Mouse (Mus musculus) 3134 (cell line): ENCODE results near the gene Armc2.
A peak's percentile ranks its signal among the peaks of the same experiment; 100 is the strongest.

Experiments used
- DNase-seq: peaks from one replicate; pipeline ENCODE4 v3.0.0-alpha.2; 2011; ENCODE audit warnings: low spot score; ENCODE audit not compliant: insufficient read length; ENCODE audit errors: extremely low read depth

Gene Armc2

GRCm38 (mm10) chr10:42024406-42024805 is 6.2 kb upstream of the Armc2 start:
- DNase-seq = no peak

- no peak for DNase-seq
Measured at GRCm38 (mm10) chr10:42021536-42021935, 3.3 kb upstream of the Armc2 start.

GRCm38 (mm10) chr10:42014086-42014485 is 4.2 kb downstream of the Armc2 start:
- DNase-seq = no peak

DNA sequence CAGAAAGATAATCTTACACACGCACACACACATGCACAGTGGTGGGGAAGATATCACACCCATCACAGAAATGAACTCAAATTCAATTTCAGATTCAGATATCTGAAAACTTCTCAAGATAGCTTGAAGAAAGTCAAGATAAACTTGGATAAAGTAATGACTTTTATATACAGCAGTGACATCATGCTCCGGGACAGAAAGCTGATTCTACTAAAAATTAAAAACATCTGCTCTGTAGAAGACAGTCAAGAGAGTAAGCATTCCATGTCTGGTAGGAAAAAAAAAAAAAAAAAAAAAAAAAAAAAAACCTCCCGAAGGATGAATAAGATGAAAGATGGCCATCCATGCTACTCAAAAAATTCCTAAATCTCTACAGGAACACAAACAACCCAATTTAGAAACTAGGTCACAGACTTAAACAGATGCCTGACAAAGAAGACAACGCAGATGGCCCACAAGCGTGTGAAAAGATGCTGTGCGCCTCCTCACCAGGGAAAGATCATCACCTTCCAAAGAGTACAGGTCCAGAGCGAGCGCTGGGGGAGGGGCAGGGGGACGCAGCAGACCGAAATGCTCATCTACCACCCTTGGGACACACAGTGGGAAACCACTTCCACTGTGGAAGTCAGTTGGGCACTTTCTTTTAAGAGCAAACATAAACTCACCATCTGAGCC is 7.3 kb downstream of the Armc2 start:
- DNase-seq = no peak

DNA sequence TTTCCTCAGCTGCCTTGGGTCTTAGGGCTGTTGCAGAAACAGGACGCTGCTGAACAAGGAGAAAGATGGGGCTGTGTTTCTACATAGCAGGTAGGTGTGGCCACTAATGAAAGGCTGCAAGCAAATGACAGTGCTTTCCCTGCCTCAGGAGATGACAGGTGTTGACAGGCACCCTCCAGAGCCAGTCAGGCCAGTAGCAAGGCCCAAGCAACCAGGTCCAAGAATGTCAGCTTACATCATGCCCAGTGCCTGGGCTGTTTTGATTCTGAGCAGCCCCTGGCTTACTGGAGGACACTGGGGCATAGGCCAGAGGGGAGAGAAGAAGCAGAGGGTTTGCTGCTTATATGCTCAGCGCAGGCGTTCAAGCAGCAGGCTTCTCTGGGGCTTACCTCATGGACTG is 13.0 kb downstream of the Armc2 start:
- no peak for DNase-seq

DNA sequence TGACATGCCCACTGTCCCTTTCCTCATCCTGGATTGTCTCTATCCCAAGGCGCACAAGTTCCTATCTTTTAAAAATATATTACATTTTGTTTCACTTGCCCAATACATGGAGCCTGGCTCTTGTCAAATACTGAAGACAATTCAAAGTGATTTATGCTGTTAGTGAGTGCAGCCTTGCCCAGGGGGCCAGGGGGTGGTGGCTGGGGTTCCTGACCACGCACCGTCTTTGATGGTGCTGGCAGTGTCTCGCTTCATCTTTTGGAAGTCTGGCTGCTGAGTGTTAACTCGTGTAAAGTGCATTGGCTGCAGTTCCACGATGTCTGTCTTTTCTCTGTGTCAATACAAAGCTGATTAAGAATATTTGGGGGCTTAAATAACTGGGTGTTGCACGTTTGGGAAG is 13.6 kb downstream of the Armc2 start:
- no peak for DNase-seq

- no peak for DNase-seq
Measured at GRCm38 (mm10) chr10:42004056-42004455, 14.2 kb downstream of the Armc2 start.

- DNase-seq = no peak
Measured at GRCm38 (mm10) chr10:42003576-42003975, 14.7 kb downstream of the Armc2 start.

- DNase-seq = no peak
Measured at GRCm38 (mm10) chr10:42002436-42002835, 15.8 kb downstream of the Armc2 start.

DNA sequence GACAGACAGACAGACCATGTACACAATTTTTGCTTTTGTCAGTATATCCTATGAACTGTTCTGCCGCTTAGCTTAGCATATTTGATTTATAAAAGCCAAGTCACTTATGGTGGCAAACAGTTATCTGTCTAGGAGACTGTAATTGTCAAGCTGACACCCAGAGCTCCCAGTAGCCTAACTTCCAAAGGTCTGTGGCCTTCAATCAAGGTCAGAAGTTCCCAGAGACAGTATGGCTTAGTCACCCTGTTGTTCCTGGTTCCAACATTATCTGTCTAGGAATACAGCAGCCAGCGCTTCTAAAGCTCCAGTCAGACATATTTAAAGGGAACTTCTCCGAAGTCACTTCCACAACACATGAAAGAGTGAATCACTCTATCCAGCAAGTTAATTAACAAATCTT is 17.0 kb downstream of the Armc2 start:
- no peak for DNase-seq

GRCm38 (mm10) chr10:41997691-41998178 is 20.5 kb downstream of the Armc2 start:
- DNase-seq = peak; percentile 46

DNA sequence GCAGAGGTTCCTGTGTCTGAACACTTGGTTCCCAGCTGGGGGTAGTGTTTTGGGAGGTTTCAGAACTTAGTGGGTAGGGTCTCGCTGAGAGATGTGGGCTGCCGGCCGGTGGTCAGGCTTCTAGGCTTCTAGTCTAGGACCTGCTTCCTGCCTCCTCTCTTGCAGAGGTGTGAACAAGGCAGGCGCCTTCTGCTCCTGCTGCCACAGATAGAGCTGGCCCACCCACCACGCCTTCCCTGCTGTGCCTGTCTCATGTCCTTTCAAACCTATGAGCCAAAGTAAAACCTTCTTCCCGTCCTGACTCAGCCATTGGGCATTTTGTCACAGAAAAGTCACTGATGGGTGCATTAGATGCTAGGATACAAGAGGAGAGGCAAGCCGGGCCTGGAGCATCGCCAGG is 22.1 kb downstream of the Armc2 start:
- DNase-seq = no peak

DNA sequence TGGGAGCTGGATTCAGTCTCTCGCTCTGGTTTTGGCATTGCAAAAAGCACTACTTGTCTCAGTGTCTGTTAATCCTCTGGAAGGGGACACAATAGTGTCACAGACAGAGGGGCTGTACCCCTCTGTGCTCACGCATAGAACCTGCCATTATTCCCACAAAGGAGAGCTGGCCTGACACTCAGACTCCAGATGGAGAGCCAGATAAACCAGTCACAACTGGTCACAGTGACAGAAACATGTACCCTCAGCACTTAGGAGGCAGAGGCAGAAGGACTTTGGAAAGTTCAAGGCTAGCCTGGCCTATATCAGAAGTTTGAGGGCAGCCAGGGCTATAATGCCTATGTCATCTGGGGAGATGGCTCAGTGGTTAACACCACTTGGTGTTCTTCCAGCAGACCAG is 23.2 kb downstream of the Armc2 start:
- no peak for DNase-seq

DNA sequence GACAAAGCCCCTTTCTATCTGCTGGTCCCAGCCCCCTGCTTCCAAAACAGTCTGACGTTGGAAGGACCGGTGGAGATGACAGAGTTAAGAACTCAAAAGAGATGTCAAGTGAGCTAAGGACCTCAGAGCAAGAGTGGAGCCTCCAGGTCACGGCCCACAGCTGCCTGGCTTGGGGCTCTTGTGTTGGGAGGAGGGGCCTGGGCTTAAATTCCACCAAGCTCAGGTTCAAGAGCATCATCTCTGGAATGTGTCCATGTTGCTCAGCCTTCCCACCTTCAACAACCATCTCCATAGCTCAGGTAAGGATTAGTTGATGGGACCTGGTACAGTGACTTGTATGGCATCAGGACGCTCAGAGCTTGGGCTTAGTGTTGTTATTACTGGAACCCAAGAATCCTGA is 23.7 kb downstream of the Armc2 start:
- no peak for DNase-seq

DNA sequence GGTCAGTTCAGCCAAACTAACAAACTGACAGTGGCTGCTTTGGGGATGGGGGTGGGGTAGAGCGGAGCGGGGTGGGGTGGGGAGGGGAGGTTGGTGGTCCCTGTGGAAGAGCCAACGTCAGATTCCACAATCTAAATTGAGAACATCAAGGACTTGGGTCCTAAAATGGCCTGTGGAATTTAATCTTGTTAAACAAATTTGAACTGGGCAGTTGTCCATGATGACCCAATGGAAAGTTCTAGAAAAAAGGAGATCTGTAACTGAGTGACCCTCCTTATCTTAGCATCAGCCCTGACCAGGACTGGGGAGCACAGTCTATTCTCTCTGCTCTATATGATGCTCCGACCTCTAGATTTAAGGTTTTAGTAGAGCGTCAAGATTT is 26.2 kb downstream of the Armc2 start:
- no peak for DNase-seq

- peak; percentile 45 for DNase-seq
Measured at GRCm38 (mm10) chr10:41991364-41992058, 26.7 kb downstream of the Armc2 start.

DNA sequence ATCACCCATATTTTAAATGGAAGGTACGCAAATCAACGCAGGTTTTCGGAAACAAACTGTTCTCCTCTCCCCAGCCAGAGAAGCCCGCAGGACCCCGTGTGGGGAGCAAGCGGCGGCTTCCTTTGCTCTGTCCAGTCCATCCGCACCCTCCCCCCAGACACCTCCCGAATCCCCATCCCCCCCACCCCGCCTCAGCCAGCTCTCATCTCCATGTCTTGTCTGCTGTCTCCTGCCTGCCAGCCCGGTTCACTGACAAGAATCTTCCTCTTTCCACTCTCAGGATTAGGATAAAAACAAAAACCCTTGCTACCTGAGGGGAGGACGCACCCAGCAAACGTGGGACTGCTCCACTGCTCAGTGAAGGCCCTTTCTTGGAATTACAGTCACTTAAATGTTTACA is 27.3 kb downstream of the Armc2 start:
- DNase-seq = no peak

- no peak for DNase-seq
Measured at GRCm38 (mm10) chr10:41988930-41989329, 29.3 kb downstream of the Armc2 start.

DNA sequence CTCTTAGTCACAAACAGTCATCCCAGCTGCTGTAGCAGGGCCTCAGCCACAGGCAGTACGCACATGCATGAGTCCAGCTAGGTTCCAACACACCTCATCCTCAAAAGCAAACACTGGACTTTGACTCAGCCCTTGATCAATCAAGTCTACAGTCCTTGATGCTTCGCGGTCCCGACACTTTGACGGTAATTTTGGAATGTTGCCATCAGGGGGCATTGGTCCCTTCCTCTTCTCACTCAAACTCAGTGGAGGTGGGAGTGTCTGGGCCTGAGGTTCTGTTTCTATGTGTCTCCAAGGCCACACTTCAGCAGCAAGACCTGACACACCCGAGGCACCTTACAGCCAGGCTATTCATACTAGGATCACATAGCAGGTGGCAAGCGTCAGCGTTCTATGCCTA is 32.1 kb downstream of the Armc2 start:
- no peak for DNase-seq

- DNase-seq = no peak
Measured at GRCm38 (mm10) chr10:41984221-41984620, 34.0 kb downstream of the Armc2 start.

DNA sequence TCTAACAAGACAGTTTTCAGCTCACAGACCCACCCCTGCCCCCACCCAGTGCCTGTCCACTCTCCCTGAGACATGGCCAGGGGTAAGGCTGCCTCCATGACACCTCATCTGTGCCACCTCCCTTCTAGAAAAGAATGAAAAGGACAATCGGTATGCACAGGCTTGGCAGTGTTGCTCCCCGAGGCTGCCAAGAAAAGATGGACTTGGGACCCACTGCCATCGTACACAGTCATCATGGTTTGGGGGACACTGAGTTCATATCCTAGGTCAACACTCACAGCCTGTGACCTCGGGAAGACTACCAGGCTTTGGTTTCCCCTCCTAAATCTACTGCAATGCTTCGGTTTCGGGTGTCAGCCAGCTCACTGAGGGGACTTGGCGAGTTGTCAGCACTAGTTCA is 35.4 kb downstream of the Armc2 start:
- no peak for DNase-seq

DNA sequence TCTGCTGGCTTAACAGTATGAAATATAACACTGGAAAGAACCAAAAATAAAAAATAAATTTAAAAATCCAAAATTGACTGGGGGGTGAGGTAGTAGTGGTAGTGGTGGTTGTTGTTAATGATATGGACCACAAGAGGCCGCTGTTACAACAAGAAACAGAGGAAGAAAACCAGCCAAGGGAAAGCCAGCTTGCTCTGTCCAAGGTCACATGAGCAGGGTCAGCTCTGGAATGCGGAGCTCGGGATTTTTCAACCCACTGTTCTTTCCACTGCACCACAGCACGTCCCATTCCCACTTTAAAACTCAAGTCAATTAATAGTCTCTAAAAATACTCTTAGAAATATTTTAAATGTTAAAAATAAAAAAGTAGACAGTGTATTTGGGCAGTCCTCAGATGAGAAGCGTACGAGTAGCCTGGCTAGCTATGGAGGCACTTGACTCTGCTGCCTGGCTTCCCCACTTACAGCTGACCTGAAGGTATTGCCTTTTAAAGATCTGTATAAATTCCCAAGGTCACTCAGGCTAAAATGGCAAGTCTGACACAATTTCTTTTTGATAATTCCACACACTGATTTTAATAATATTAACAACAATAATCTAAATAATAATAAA is 37.4 kb downstream of the Armc2 start:
- DNase-seq = peak; percentile 60
